Mouse (Mus musculus) c-Kit-positive CD71-positive TER-119-negative erythroid progenitor cells, embryonic 14.5 days (primary cell): ENCODE results near the gene Atp1b1.

Experiments used
- DNase-seq: peaks from one replicate; pipeline ENCODE4 v3.0.0-alpha.2; 2013; ENCODE audit warnings: low read depth

The Atp1b1 gene

GRCm38 (mm10) chr1:164440708-164441407 is 17.3 kb downstream of the Atp1b1 start:
- DNase-seq: no peak

- DNase-seq: no peak
These were observed 17.9 kb downstream of the Atp1b1 start for GRCm38 (mm10) chr1:164440230-164440629.

- no peak for DNase-seq
These were observed 21.4 kb downstream of the Atp1b1 start for GRCm38 (mm10) chr1:164436749-164437148.

- no peak for DNase-seq
These were observed 24.1 kb downstream of the Atp1b1 start for GRCm38 (mm10) chr1:164434049-164434448.

GRCm38 (mm10) chr1:164432649-164433048 is 25.5 kb downstream of the Atp1b1 start:
- no peak for DNase-seq

- no peak for DNase-seq
These were observed 29.5 kb downstream of the Atp1b1 start for GRCm38 (mm10) chr1:164428644-164429043.

- DNase-seq: no peak
These were observed 30.4 kb downstream of the Atp1b1 start for GRCm38 (mm10) chr1:164427777-164428176.

GRCm38 (mm10) chr1:164426227-164426626 is 31.9 kb downstream of the Atp1b1 start:
- no peak for DNase-seq

- no peak for DNase-seq
These were observed 37.4 kb downstream of the Atp1b1 start for GRCm38 (mm10) chr1:164420623-164421354.

GRCm38 (mm10) chr1:164419401-164419800 is 38.8 kb downstream of the Atp1b1 start:
- no peak for DNase-seq

- no peak for DNase-seq
These were observed 39.8 kb downstream of the Atp1b1 start for GRCm38 (mm10) chr1:164418320-164418719.

- DNase-seq: no peak
These were observed 40.6 kb downstream of the Atp1b1 start for GRCm38 (mm10) chr1:164417604-164418003.

- DNase-seq: no peak
These were observed 41.3 kb downstream of the Atp1b1 start for GRCm38 (mm10) chr1:164416692-164417394.

GRCm38 (mm10) chr1:164415347-164415751 is 42.8 kb downstream of the Atp1b1 start:
- no peak for DNase-seq

GRCm38 (mm10) chr1:164413608-164414007 is 44.5 kb downstream of the Atp1b1 start:
- DNase-seq: no peak

GRCm38 (mm10) chr1:164412906-164413305 is 45.2 kb downstream of the Atp1b1 start:
- no peak for DNase-seq

GRCm38 (mm10) chr1:164411306-164411705 is 46.8 kb downstream of the Atp1b1 start:
- no peak for DNase-seq

- DNase-seq: no peak
These were observed 49.5 kb downstream of the Atp1b1 start for GRCm38 (mm10) chr1:164408655-164409054.

- no peak for DNase-seq
These were observed 51.6 kb downstream of the Atp1b1 start for GRCm38 (mm10) chr1:164406506-164406905.

GRCm38 (mm10) chr1:164405385-164405802 is 52.8 kb downstream of the Atp1b1 start:
- no peak for DNase-seq

- no peak for DNase-seq
These were observed 58.6 kb downstream of the Atp1b1 start for GRCm38 (mm10) chr1:164399578-164399977.

- no peak for DNase-seq
These were observed 60.5 kb downstream of the Atp1b1 start for GRCm38 (mm10) chr1:164397672-164398071.
